Mouse (Mus musculus) A20 (cell line): ENCODE data around the gene Ryk.

ENCODE experiments used
- DNase-seq: peaks from one replicate; pipeline ENCODE4 v3.0.0-alpha.2; 2011; ENCODE audit warnings: low read depth, low spot score

Gene Ryk

DNA sequence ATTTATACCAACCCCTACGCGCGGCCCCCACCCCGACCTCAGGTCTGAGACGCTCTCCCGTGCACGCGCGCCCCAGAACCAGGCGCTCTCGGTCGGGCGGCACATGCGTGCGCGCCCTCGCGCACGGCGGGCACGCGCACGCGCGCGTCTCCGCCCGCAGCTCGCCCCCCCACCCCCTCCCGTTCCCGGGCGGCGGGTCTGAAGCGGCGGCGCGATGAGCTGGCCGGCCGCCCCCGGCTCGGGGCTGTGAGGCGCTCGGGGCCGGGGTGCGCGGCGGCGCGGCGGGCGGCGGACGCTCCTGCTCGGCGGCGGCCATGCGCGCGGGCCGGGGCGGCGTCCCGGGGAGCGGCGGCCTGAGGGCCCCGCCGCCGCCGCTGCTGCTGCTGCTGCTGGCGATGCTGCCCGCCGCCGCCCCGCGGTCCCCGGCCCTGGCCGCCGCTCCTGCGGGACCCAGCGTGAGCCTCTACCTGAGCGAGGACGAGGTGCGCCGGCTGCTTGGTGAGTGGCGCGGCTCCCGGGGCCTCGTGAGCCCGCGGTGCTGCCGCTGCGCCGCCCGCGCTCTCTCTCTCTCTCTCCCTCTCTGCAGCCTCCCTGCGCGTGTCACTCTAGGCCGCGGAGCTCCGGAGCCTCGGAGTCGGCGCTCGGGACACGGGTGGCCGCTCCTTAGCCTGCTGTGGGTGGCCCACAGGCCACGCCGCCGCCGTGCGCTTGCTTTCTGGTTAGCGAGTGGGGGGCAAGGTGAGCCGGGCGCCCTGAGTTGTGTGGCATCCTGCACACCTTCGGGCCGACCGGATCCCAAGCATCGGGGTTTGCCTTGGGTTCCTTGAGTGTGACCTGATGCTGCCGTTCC, at the start of gene Ryk:
Ryk (plus strand) TSS at position 176 of the 850 bp plus-strand sequence.
- peak; percentile 89 for DNase-seq

DNA sequence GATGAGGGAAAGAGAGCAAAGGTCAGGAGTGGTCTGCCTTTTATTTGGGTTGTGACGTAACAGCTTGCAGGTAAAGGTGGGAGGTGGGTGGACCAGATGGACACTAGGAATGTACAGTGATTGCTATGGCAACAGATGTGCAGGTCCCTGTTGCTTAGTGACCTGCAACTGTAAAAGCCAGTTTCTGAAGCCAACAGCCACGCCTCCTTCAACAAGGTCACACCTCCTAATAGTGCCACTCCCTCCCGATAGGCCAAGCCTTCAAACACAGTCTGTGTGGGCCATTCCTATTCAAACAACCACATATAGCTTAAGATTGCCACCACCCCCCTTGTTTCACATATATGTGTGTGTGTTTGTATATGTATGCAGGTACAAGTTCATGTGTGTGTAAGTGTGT, 45.2 kb upstream of the Ryk start:
- DNase-seq, result no peak

DNA sequence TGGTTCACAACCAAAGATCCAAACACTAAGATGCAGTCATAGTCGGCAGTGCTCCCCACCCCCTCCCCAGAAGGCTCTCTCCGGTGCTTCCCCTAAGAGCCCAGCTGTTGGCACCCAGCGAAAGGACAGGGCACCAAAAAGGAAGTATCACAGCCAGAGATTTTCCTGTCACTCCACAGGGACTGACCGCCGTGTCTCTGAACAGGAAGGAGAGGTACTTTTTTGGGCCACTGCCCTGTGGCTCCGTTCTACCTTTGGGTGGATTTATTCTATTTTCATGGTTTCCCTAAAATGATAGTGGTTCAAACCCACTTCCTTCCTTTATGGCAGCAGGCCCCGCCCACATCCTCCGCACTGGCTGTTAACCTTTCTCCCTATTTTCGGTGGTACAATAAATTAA, 42.9 kb upstream of the Ryk start:
- DNase-seq, result peak; percentile 63

DNA sequence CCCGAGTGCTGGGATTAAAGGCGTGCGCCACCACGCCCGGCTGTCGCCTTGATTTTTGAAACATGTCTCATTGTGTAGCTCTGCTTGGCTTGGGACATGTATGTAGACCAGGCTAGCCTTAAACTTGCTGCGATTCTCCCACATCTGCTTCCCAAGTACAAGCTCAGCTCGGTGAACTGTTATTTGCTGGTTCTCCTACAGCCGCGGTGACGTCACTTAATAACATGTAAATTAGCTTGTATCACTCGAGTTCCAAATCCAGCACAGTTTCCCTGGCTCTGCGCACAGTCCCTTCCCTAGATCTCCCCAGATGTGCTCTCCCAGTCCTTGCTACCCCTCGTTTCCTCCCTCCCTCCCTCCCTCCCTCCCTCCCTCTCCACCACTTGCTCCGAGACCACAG, 41.9 kb upstream of the Ryk start:
- DNase-seq, result no peak

DNA sequence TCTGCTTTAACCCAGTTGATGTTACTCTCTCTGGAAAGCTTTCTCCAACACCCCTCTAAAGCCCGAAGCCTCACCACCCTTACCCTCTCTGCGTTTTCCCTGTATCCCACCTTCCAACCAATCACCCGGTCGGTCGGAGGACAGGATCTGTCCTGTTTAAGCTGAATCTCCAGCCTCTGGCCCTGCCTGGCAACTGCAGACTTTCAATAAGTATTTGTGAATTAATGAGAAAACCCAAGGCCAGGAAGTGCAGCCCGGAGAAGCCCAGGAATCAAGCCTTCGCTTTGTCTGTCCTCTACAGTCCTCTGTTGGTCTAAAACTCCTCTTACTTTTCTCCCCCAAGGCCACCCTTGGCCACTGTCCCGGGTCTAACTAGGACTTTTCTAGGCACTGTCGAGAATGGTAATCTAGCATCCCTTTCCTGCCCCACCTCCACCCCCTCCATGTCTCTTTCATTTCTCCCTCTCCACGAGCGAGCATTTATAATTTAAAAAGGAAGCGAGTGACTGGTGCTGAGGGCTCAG, 41.4 kb upstream of the Ryk start:
- no peak for DNase-seq

DNA sequence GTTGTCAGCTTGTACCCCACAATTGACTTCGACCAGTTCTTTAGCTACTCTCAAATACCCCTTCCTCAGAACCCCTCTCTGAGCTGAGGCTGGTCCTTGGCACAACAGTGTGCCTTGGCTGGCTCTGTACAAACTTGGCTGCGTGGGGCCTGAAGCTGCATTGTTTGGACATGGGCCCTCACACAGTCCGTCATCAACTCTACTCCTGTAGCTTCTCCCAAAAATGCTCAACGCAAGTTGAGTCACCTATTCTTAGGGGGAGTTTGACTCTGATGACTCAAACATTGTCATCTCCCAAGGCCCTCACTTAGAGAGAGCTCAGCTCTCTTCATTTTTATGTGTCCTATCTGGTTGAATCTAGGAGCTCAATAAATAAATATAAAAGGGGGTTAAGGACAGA, 36.3 kb upstream of the Ryk start:
- DNase-seq, result no peak

DNA sequence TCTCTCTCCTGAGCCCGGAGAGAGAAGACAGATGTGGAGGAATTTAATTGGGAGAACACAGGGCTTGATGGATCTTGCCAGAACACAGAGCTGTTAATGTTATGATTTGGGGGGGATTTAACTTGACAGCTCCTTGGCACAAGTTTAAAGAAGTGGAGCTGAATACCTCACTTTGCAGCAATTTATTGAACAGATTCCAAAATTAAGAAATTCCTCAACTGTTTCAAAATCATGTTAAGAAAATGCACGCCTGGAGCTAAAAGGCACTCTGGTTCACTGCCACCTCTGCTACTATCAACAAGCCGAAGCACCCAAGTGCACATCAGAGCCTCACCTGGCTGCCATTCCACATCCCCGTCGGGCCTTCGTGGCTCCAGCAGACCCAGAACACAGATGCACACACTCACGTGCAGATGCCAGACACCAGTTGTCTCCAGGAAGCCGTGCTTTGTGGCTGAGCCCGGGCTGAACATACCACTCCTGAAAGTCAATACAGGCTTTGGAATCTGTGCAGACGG, 28.6 kb upstream of the Ryk start:
- DNase-seq, result no peak

DNA sequence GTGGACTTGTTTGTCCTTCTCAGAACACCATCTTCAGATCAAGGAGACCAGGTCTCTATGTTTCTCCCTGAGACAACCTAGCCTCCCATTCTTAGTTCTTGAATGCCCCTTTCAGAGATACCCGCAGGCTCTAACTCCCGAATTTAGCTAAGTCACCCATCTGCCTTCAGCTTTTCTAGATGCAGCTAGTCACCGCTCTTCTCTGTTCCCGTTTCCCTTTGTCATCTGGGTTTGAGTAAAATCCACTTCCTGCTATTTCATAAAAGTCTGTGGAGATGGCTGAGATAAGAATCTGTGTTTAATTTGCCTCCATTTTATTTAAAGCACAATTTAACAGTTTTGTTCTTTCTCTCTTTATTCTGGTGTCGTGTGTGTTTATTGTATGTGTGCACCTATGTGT, 23.5 kb upstream of the Ryk start:
- no peak for DNase-seq

DNA sequence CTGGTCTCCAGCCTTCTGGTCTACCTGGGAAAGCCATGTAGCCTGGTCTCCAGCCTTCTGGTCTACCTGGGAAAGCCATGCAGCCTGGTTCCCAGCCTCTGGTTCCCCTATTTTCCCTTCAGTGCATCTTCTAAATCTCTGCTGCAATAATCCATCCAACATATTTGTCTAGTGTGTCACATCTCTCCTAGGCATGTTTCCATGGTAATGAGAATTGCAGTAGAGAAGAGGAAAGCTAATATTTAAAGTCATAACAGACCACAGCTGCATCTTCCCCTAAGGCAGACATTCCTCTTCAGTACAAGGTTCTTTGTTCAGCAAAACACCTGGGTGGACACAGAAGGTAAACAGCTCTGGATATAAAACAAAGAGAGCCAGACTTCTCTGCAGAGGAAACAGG, 16.5 kb upstream of the Ryk start:
- DNase-seq, result no peak

DNA sequence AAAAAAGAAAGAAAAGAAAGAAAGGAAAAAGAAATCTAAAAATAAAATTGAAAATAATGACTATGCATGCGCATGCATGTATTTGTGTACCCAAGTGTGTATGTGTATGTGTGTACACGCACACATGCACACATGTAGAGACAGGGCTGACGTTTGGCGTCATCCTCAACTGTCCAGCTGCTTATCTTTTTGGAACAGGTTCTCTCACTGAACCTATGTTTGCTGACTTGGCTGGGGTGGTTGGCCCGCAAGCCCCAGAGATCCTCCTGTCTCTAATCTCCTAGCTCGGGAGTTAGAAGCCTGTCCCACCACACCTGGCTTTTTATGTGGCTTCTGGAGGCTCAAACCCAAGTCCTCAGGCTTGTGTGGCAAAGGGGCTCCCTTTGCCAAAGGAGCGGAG, 6.1 kb upstream of the Ryk start:
- DNase-seq, result no peak

DNA sequence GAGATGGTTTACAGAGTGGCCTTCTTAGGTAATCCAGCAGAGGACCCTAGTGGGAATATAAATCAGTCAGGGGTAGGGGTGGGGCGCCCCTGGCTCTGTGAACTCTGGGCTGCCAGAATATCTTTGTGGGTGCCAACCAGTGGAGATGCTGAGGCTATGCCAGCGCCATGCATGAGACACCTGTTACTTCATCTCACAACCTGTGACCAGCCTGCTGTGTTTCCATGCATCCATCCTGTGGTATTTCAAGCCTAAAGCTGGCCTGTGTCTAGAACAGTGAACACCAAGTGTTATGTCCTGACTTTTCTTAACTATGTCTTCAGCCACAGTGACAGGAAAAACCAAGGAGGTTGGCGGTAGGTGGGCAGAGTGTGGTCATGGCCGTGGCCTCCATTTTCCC, 3.2 kb upstream of the Ryk start:
- DNase-seq, result no peak

DNA sequence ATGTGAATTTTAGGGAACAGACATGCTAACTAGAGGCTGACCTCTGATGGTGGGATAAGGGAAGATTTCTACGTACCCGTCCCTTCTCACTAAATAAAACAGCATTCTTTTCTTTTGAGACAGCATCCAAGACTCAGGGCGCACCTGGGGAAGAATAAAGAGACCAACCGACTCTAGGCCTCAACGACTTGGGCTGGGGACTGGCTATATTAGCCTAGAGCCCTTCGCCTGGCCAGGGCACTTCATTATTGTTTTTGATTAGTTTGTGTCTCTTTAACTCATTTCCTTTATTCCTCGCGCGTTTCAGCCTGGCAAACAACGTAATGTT, 339 bp upstream of the Ryk start:
- no peak for DNase-seq

DNA sequence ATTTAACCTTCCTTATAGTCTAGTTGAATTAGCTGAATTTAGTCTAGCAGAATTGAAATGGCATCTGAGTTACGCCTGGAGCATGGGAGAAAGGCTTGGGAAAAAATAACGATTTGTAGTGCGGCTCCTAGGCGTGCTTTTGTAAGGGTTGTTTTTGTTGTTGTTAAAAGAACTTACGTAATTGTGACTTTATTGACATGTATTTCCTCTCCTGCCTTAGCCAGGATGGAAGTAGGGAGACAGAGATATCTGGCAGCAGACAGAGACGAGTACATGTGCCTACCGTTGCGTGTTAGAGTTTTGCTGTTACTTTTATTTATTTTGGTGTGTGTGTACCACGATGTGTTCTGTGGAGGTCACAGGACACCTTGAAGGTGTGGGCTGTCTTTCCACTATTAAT, 1.6 kb downstream of the Ryk start:
- DNase-seq, result no peak

DNA sequence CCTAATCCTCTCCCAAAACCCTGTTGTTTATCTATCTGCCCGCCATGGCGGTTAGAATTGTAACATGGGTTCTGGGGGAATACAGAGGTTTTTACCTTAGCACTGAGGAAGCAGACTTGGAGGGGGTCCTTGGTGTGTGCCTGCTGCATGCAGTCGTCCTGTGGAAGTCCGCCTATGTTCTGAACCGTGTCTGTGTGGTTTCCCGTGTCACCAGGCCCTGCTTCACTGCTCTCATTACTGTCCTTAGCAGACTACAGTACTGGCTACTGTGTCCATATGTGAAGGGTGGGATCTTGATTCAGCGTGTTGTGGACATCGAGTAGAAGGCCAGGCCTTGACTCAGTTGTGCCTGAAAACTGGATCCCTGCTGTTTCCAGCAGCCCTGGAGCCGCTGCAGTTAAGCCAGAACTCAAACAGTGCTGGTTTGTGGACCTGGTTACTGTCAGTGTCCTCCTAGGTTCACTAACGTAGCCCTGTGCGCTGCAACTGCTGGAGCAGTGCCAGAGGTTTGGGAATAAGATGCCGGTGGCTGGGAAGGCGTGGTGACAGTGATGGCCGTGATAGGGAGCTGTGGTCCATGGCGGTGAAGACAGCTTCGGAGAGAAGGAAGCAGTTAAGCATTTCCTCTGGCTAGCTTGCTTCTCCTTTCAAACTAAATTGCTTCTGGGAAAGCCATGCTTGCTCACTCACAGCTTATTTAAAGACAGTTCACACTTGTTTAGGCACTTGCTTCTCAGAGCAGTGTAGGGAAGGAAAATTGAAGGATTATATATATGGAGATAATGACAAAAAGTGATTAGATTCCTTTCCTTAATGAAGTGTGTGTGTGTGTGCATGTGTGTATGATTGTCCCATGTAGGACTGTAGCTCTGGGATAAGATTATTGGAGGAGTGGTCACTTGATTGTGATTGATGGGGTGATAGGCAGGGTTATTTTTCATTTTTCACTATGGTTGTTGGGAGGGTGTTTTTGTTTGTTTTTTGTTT, 6.4 kb downstream of the Ryk start:
- no peak for DNase-seq

DNA sequence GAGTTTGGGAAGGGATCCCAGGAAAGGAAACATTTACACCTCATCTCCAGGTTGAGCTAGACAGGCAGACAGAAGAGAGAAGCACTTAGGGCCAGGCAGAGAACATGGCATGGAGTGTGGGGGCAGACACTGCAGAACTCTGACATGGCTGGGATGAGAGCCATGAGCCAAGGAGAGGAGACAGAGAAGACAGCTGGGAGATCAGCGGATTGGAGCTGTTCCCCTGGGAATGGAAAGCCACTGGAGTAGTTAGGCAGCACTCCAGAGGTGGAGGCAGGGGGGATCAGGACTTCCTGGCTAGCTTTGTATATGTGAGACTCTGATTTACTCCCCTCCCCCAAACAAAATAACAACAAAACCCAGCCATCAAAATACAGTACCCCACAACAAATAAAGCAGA, 7.1 kb downstream of the Ryk start:
- no peak for DNase-seq

DNA sequence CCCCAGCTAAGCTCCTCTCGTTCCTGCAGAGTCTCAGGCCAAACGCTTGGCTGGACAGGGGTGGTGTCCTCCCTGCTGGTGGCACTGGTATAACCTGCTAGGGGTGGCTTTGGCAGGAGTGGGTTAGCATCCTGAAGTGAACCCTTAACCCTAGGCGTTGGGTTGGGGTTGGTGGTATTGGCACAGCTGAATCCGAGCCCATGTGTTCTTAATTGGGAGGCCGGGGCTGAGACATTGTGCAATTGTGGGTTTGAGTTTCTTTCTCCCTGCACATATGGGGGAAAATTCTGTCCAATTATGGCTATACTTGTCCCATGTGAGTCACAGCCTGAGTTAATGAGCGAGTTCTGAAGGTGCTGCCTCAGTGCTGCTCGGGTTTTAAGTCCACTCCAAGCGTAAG, 7.8 kb downstream of the Ryk start:
- DNase-seq, result no peak

DNA sequence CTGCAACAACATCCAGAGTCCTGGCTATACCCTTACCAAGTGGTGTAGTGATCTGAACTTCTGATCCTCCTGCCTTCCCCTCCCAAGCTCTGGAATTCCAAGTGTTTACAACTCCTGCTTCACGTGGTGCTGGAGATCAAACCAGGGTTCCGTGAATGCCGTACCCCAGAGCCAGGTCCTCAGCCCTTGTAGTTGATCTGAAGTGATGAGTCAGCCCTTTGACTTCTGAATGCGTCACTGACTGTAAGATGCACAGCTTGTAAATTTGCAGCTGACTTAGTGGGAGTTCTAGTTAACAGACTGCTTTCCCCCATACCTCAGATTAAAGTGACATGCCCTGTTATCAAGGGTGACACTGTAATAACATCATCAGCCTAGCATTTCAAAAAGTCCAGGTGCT, 8.9 kb downstream of the Ryk start:
- DNase-seq, result no peak

DNA sequence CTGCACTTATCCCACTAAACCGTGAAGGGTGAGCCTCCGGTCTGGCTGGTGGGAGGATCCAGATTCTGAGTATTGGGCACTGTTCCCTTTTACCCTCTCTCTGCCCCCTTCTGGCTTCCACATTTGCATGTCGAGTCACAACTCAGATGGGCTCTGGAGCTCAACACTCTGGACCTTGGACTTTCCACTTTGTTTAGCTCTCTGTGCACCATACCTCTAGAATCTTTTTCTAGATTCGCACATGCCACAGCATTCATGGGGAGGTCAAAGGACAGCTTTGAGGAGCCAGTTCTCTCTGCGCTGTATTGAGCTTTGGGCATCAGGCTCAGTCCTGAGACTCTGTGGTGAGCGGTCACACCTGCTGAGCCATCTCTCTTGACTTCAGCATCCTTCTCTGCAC, 11.1 kb downstream of the Ryk start:
- DNase-seq, result no peak

DNA sequence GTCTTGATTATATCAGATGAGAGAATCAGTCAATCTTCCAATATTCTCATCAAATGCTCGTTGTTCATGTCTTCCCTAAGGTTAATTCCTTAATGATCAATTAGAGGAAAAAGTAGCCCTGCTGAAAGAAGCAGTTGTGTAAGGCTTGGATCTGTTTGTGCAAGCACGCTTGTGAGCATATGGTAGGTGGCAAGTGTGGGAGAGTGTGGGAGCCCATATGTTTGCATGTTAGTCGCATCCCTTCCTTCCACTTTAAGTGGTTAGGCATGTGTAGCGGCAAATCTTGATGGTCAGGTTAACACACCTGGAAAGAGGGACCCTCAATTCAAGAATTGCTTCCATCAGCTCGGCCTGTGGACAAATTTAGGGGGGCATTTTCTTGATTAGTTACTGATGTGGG, 11.6 kb downstream of the Ryk start:
- no peak for DNase-seq

DNA sequence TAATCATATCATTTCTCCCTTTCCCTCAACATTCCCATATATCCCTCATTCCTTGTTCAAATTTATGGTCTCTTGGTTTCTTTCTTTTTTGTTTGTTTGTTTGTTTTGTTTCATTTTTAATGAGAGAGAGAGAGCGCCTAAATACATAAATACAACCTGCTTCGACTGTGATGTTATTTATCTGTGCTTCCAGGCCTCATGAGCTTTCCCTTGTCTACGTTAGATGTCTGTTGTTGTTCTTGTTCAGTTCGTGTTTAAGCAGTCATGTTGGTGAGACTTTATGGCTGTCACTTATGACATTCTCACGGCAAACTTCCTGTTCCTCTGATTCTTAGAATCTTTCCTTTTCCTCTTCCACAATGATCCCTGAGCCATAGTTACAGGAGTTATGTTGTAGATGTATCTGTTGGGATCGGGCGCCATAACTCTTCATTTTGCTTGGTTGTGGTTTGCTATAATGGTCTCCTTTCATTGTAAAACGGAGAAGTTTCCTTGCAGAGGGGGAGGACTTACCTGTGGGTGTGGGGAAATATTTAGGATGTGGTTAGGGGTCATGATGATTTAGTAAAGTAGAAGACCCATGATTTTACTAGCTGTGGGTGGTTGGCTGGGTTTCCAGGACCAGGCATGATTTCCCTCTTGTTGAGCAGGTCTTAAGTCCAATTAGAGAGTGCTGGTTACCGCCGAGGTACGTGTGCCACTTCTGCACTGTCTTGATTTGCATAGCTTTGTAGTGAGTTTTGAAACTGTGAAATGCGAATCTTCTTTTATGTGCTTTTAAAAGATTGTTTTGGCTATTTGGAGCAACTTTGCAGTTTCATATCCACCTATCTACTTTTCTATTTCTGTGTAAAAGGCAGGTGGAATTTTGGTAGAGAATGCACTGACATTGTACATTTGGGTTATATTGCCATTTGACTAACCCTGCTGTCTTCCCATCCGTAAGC, 17.6 kb downstream of the Ryk start:
- DNase-seq, result no peak

DNA sequence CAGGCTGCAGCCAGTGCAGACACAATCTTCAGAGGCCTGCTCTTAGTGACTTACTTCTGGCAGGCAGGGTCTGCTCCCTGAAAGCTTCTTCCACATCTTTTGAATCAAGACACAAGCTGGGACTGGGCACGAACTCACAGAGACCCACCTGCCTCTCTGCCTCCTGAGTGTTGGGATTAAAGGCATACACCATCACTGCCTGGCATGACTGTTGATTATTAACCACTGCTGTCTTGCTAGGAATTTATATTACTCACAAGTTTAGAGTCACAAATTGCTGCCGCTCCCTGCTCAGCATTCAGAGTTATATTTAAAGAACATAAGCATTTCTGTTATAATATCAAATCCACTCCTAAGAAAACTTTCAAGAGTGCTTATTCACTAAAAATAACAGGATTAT, 23.1 kb downstream of the Ryk start:
- no peak for DNase-seq
